Mouse (Mus musculus) ovary, postnatal 10 days (tissue): Measurements from ENCODE around the gene Galnt10.
"Not testable (repeated sequence)": the region's sequence is repeated elsewhere in the genome, so short reads cannot be mapped to it uniquely, and the experiment has no call there.

Experiments used
- DNase-seq: peaks from one replicate; pipeline ENCODE4 v3.0.0; 2022; ENCODE audit warnings: low spot score

Galnt10 gene

GRCm38 (mm10) chr11:57790866-57791535 lies 145.8 kb downstream of the Galnt10 start:
- no peak for DNase-seq

DNA sequence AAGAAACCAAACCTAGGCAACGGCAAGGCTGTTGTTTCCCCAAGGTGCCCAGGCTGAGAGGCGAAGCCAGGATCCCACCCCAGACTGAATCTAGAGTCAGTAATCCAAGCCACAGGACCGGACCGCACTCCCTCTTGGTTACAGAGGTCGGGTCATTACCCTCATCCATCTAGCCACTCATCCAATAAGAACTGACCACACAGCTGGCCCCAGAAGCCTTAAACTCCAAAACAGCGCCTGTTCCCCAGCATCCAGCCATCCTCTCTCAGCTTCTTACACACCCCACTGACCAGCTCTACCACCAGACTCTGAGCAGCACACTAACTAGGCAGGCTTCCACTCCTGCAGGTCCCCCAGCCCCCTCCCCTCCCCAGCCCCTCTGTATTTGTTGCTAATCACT lies 149.8 kb downstream of the Galnt10 start:
- DNase-seq: no peak

- no peak for DNase-seq
Measured at GRCm38 (mm10) chr11:57797828-57798227, 152.6 kb downstream of the Galnt10 start.

- no peak for DNase-seq
Measured at GRCm38 (mm10) chr11:57799456-57799855, 154.2 kb downstream of the Galnt10 start.

GRCm38 (mm10) chr11:57800266-57800951 lies 155.2 kb downstream of the Galnt10 start:
- no peak for DNase-seq

DNA sequence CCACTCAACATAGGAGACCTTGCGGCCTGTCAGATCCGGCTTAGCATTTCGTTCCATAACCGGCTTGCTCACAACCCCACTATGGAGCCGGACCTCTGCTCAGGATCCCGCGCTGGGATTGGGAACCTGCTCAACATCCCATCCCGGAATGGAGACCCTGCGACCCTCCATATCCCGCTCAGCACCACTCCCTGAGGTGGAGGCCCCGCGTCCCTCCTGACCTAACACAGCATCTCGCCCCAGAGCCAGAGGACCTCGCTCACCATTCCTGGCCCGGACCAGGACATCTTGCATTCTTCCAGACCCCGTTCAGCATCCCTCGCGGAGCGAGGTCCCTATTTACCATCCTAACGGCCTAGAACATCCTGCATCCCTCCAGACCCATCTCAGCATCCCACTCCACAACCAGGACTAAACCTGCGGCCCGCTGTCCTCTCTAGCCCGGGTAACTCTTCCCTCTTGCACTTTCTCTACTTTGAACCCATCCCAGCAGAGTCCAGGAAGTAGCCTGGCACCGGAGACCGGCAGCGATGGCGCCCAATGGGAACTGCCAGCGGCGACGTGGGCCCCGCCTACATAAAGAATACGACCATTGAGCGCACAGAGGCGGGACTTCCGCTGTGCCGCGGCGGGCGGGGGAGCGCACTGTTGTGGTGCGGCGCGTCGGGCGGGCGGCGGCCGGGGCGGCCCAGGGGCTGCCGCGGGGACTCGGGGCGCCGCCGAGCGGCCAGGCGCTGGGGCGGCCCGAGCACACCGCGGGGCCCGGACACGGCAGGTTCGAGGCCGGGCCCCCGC lies 155.9 kb downstream of the Galnt10 start, which contains the start of gene Sap30l:
TSS of gene Sap30l (plus strand) at position 667 of the 795 bp plus-strand sequence.
- peak; percentile 87 for DNase-seq

DNA sequence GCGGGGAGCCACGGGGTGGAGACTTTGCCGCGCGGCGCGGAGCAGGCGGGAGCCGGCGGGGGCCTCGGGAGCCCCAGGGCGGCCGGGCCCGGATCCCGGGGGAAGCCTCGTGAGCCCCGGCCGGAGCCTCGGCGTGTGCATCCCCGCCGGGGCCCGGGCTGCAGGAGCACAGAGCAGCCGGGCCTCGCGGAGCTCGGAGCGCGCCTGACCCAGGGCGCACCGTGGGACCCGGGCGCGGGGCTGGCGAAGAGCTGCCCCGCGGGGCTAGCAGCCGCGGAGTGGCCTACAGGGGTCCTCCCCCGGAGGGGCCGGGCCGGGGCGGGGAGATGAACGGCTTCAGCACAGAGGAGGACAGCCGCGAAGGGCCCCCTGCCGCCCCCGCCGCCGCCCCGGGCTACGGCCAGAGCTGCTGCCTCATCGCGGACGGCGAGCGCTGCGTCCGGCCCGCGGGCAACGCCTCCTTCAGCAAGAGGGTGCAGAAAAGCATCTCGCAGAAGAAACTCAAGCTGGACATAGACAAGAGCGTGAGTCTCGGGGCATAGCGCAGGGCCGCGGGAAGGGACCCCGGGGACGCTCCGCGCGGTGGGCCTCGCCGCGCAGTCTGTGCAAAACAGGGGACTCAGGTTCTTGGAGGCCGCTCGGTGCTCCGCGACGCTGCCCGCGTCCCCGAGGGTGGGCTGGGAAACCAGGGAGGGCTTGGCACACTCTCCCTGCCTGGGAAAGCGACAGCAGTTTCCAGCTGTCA lies 156.7 kb downstream of the Galnt10 start:
- DNase-seq: peak; percentile 57

DNA sequence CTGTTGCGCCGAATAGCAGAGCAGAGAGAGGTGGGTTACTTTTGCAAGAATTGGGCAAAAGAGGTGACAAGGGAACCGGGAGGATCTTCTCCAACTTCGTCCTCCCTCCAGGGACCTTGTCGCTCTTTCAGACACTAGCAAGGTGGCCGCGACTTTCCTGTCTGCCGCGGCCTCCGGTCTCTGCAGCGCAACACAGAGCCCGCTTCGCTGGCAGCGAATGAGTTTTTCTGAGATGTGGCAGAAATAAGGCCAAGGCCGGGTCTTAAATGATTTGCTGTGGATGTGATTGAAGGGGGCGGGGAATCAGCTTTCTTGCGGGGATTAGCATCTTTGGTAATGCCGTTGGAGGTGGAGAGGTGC lies 157.2 kb downstream of the Galnt10 start:
- no peak for DNase-seq

GRCm38 (mm10) chr11:57805047-57805446 lies 159.8 kb downstream of the Galnt10 start:
- no peak for DNase-seq

DNA sequence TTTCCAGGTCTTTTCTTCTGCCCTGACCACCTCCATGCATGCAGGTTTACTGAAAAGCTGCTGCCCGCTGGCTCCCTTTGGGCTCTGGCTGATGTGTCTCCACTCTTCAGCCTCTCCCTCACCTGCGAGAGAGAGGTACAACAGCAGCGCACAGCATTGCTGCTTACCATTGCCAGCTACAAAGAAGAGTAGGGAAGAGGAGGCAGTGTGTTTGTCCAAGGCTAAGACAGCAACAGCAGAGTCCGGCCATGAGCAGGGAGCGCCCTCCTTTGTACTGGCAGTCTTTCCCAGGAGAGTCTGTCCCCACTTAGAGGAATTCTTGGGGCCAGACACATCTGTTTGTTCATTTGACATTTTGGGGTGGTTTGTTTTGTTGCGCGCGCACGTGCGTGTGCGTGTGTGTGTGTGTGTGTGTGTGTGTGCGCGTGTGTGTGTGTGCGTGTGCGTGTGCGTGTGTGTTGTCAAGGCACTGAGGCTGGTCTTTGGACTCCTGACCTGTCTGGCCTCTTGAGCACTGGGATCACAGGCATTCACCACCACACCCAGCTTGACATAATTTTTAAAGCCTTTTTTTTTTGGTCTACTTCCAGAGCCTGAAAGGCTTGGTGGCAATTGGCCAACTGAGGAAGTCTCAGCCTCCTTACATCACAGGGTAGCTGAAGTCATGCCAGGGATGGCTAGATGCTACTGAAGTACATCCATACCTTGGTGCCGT lies 163.9 kb downstream of the Galnt10 start:
- DNase-seq: no peak

DNA sequence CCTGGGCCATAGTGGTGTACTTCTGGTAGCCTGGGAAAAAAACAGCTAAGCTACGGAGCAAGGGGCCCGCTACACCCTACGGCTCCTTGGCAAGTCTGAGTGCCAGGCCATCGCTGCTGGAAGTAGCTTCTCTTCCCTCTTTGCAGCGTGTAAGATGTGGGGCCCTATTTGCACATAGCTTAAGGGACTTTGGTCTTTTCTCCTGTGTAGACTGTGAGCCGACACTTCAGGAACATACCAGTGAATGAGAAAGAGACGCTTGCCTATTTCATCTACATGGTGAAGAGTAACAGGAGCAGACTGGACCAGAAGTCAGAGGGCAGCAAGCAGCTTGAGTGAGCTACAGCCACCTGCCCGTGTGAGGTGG lies 164.5 kb downstream of the Galnt10 start:
- DNase-seq: no peak

DNA sequence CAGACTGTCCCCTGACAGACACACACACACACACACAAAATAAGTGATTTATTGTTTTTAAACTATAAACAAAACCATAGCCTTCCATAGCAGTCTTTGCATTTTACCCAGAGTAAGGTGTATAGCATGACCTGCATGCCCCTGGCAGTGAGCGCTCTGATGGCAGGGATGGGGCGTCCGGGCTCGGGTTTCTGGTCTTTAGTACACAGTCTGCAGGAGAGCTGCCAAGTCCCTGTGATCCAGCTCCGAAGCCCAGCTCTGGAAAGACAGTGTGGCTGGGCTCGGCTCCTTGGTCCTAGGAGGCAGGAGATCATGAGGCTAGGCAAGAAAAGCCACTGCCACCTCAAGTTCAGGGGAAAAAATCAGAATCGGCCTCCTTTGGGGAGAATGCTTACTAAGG lies 165.8 kb downstream of the Galnt10 start:
- DNase-seq: no peak

DNA sequence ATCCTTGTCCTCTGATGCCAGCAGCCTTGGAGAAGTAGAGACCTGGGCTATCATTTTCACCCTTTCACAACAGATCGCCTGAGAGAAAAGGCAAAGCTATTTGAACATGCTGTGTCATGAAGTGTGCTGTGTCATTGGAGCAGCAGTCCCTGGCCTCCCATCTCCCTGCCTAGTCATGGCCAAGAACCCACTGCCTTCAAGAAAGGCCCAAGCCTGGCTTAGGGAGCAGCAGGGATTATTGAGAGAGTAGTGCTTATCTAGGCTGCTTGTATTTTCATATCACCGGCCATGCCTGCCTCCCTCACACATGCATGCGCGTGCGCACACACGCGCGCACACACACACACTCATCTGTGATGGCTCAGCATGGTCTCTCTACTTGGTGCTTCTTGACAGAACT lies 167.0 kb downstream of the Galnt10 start:
- DNase-seq: no peak

DNA sequence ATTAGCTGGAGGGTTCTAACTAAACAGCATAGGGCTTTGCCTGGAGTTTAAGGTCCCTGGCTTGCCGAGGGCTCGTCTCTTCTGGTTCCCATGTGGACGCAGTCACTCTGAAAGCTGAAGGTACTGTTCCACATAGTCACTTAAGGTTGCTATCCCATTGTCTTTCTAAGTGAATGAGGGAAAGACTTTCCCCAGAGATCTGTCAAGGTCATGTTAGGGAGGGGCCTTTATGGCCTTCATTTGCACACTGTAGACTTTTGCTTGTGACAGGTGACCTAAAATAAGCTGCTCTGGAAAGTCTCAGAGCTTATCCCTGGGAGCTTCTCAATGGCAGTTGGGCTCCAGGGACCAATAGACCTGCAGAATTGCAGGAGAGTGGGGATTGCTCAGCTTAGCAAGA lies 168.4 kb downstream of the Galnt10 start:
- DNase-seq: no peak

GRCm38 (mm10) chr11:57818189-57818588 lies 172.9 kb downstream of the Galnt10 start:
- DNase-seq: no peak

GRCm38 (mm10) chr11:57819999-57820581 lies 174.8 kb downstream of the Galnt10 start:
- peak; percentile 77 for DNase-seq

DNA sequence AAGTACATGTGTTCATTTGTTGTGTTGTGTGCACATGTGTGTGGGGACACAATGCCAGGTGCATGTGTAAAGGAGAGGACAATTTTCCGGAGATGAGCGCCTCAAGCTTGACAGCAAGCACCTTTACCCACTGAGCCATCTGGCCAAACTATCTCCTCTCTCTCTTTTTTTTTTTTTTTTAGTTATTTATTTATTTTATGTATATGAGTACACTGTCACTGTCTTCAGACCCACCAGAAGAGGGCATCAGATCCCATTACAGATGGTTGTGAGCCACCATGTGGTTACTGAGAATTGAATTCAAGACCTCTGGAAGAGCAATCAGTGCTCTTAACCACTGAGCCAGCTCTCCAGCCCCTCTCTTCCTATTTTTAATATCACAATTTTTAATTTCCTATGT lies 177.9 kb downstream of the Galnt10 start:
- DNase-seq: not testable (repeated sequence)

GRCm38 (mm10) chr11:57823714-57824113 lies 178.5 kb downstream of the Galnt10 start:
- DNase-seq: no peak

GRCm38 (mm10) chr11:57825234-57825633 lies 180.0 kb downstream of the Galnt10 start:
- DNase-seq: not testable (repeated sequence)

GRCm38 (mm10) chr11:57827048-57827914 lies 182.0 kb downstream of the Galnt10 start:
- no peak for DNase-seq
